Mouse (Mus musculus) urinary bladder, adult 2 months (tissue): ENCODE measurements around the gene Bcam. TPM values are rescaled to one million over a fixed set of nuclear protein-coding genes. Genes with fewer than 3 reads are reported as not detected.
"Not testable (repeated sequence)": the region's sequence is repeated elsewhere in the genome, so short reads cannot be mapped to it uniquely, and the experiment has no call there.

Experiments
- DNase-seq: peaks from one replicate; pipeline ENCODE4 v3.0.0; 2022; ENCODE audit warnings: low spot score
- polyA plus RNA-seq: library from polyadenylated mRNA; depleted of rRNA; stranded (reverse); fragments of >200 nt; gene quantifications from 2 replicates; pipeline ENCODE4 v1.2.3, GENCODE M21; 2012; rRNA removed

The Bcam gene
- 171 and 177 TPM in 2 replicates for polyA plus RNA-seq

DNA sequence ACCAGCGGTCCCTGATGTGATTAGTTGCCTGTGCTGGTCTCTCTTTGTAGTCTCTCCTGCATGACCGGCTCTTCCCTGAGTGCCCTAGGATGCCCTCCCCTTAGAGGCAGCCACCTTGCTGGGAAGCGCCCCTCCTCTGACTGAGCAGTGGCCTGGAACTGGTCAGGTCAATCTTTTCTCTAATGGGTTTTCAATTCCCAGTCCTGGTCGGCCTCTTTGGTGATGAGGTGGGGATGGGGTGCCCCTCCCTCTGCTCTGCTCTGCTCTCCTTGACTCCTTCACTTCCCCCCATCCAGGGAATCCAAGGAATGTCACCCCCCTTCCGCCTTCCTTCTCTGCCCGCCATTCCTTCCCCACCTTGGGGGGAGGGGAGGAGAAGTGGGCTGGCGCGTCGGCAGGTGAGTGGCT is at the start of gene Bcam:
Gene Bcam (minus strand): TSS at position 33 of the 408 bp plus-strand sequence.
- no peak for DNase-seq

DNA sequence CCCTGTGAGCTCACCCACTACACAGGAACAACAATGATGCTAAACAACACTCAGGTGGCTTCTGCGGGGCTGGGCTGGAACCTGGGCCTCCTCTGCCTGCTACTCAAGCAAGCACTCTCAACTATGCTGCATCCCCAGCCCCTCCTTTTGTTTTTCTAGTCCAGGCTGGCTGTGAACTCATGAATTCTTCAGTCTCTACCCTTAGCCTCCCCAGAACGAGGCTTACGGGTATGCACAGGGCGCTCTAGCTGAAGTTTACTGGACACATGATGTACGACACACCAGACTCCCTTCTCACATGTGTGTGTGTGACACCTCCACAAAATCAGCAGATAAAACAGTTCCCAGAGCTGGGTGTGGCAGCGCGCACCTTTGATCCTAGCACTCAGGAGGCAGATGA is 48.1 kb upstream of the Bcam start:
- DNase-seq, result no peak

GRCm38 (mm10) chr7:19818440-19818839 is 47.6 kb upstream of the Bcam start:
- DNase-seq, result no peak

DNA sequence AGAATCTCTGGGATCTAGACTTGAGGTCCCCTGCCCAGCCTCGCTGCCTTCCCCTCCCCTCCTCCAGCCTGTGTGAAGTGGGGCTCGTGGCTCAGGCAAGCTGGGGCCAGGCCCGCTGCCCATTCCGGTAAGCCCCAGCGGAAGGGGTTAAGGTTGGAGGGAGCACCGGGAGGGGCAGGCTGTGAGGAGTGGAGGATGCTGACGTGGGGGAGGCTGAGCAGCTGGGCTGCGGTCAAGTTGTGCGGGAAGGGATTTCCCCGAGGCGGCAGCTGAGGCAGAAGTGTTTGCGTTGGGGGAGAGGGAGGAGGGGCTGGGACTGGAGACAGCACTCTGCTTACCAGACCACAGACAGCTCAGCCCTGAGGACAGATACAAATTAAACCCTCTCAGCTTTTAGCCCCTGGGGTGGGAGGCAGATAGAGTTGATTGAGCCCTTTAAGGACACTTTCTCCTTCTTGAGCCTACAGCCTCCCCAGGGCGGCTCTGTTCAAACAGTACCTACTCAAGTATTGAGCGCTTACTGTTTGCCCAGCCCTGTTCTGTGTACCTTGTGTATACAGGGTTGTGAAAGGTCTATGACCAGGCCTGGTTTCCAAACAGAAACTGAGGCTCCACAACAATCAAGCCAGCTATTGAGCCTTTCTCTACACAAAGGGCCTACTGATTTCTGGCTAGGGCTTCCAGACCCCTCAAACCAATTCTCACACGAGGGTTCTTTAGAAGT is 46.7 kb upstream of the Bcam start:
- DNase-seq, result peak; percentile 53

DNA sequence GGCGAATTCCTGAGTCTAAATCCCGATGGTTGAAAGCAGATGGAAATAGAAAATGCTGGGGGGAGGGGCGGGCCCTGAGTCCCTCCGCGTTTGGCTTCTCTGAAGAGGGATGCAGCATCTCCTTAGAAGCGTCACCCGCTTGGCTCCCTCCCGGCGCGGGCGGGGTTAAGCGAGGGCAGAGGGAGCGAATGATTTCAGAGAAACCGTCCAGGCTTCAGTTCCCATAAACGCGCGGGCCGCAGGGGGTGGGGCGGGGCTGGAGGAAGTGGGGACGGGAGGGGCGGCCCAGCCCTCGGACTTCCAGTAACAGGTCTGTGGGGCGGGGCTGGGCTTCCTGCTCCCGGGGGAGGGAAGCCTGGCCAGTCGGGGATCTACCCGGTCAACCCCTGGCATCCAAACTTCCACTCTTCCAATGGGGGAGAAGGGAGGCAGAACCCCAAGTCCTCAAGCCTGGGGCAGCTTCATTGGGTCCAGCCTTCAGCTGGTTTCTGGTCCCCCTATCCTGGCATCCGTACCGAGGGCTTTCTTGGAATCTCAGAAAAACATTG is 45.5 kb upstream of the Bcam start:
- DNase-seq, result peak; percentile 77

DNA sequence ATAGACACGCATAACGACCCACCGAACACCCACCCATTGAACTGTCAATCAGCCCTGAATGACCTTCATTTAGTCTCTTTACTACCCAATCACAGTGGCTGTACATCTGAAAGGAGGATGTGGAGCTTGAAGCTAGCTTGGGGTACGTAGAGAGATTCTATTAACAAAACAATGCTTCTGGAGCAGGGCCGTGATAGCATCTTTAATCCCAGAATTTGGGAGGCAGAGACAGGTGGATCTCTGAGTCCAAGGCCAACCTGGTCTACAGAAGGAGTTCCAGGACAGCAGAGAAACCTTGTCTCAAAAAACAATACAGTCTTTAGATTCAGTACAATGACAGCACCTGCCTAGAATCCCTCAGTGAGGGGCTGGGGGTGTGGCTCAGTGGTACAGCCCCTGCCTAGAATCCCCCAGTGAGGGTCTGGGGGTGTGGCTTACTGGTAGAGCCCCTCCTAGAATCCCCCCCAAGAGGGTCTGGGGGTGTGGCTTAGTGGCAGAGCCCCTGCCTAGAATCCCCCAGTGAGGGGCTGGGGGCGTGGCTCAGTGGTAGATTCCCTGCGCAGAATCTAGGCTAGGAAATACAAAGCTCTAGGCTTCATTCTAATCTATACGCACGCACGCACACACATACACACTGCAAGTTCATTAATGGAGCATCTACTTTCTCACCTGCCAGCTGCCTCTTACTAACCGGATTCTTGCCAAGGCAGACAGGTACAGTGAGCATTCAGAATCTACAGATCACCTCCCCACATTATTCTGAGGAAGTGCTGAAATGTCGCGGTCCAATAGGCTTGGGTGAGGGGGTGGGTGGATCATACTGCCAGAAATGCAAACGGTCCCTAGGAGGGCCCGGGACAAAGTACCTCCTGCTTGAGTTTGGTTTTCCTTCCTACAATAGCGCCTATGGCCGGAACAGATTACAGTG is 44.7 kb upstream of the Bcam start:
- no peak for DNase-seq

GRCm38 (mm10) chr7:19813579-19814122 is 42.8 kb upstream of the Bcam start:
- DNase-seq, result no peak

DNA sequence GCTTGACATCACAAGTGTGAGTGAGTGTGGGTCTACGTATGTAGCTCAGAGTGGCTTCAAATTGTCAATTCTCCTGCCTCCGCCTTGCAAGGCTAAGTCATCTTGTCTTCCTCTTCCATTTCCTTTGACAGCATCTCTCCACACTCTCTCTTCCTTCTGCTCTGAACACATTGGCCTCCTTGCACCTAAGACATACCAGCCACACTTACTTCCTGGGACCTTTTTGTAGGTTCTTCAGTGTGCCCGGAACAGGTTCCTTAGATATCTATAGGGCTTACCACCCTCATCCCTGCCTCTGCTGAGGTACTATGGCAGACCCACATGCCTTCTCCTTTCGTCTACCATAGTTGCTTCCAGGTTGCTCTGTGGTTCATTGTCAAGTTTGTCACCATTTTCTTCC is 42.3 kb upstream of the Bcam start:
- DNase-seq, result no peak

- DNase-seq, result no peak
Measured at GRCm38 (mm10) chr7:19811114-19811513, 40.3 kb upstream of the Bcam start.

DNA sequence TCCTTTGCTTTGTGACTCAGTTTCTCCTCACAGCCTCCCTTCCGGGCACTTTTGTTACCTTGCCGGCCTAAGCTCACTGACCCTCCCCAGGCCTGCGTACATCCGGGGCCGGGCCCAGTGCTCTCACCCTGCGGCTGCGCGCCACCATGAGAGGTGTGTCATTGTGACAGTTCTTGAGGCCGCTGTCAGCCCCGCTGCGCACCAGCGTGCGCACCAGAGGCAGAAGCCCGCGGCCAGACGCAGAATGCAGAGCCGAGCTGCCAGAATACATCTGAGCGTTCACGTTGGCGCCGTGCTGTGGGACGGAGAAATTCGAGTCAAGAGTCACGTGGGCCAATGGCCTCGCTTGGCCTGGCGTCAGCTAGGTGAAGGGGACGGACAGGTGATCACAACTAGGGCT is 38.6 kb upstream of the Bcam start:
- no peak for DNase-seq

DNA sequence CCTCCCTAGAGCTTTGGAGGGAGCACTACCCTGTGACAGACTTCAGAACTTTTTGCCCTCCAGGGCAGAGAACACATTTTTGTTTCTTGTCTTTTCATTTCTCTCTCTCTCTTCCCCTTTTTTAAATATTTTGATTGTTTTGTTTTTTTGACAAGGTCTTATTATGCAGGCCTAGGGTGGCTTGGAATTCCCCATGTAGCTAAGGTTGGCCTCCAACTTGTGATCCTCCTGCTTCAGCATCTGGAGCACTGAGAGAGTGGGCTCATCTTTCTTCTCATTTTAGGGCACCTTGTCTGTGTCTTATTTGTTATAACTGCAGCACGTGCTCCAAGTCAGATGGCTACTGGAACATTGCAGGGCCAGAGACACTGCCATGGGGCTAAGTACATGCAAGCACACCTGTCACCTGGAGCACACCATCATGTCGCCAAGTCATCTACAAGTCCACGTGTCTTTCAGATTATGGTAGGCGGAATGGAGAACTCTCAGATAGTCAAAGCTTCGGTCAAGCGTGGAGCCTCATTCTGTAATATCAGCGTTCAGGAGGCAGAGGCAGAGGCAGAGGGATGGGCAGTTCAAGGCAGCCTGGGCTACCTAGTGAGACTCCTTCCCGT is 35.6 kb upstream of the Bcam start:
- no peak for DNase-seq

DNA sequence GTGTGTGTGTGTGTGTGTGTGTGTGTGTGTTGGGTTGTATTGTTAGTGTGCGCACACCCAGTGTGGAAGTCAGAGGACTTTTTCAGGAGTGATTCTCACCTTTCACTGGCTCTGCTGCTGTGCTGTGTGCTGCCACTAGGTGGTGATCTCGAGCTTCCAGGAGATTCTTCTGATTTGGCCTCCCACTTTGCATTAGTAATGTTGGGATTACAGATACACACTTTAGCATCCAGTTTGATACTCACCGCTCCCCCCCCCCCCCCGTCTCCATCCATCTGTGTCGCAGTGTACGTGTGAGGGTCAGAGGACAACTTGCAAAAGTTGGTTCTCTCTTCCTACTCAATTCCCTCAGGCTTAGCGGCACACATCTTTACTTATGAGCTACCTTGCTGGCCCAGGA is 32.2 kb upstream of the Bcam start:
- DNase-seq, result peak; percentile 64

DNA sequence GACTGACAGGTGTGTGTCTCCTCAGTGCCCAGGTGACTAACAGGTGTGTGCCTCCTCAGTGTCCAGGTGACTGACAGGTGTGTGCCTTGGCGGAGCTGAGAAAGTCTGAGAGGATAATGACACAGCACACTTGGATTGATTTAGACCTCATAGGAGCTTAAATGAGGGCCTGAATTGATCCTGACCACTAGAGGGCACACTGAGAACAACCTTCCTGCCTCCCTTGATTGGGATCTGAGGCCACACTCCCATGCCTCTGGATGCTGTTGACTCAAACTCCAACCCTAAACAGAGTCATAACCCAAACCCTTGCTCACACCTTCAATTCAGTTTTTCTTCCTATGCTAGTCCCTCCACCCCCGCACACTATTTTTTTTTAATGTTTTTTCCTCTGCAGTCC is 29.9 kb upstream of the Bcam start:
- DNase-seq, result no peak

- DNase-seq, result peak; percentile 86
Measured at GRCm38 (mm10) chr7:19796697-19797588, 26.1 kb upstream of the Bcam start, which contains the start of gene Cblc. Gene Cblc, minus strand, starts transcription at chr7:19796809.

GRCm38 (mm10) chr7:19796254-19796653 is 25.4 kb upstream of the Bcam start:
- no peak for DNase-seq

GRCm38 (mm10) chr7:19795236-19795635 is 24.4 kb upstream of the Bcam start:
- no peak for DNase-seq

- DNase-seq, result no peak
Measured at GRCm38 (mm10) chr7:19792701-19793630, 22.1 kb upstream of the Bcam start.

- DNase-seq, result not testable (repeated sequence)
Measured at GRCm38 (mm10) chr7:19791504-19791903, 20.7 kb upstream of the Bcam start.

- peak; percentile 96 for DNase-seq
Measured at GRCm38 (mm10) chr7:19789904-19790347, 19.1 kb upstream of the Bcam start.
